Mouse (Mus musculus) kidney, adult 8-10 months (tissue): ENCODE measurements around the gene Gm49369.
A peak's percentile ranks its signal among the peaks of the same experiment; 100 is the strongest.
"Not testable (repeated sequence)": the region's sequence is repeated elsewhere in the genome, so short reads cannot be mapped to it uniquely, and the experiment has no call there.

Experiments used
- DNase-seq, 2 experiments: peaks; one replicate each; pipeline ENCODE4 v3.0.0; 2022

Gene Gm49369

DNA sequence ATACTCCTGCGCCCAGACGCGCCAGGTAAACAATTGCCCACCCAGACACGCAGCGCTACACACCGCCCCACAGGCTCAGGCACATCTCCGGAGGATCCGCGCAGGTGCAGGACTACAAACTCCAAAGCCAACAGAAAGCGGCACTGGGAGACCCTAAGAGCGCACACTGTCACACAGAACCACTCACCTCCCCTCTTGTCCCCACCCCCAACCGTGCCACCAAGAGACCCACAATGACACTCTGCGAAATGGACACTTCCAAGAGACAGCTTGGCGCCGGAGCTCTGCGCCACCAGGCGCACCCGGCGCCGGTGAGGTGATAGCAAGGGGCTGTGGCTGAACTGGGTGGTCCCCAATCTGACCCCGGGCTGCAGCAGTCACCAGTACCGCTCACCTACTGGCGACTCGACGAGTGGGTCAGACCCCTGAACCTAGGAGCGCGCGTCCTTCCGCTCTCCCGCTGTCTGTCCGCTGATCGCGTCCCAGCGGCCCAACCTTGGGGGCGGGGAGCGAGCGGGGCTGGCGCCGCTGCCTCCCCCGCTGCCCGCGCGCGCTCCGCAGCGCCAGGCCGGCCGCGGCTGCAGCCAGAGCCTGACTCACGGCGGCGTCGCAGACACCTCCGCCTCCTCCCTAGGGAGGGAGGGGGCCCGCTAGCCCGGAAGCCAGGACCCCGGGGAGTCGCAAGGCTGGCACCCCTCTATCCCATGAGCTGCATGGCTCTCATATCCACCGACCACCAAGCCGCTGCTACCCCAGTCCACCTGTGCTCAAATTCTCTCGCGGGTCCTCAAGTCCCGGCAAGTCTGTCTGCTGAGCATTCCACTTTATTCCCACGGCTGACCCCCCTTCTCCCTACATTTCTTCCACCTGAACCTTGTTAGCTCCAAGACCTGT lies 10.5 kb downstream of the Gm49369 start:
- no peak for DNase-seq

- DNase-seq = no peak
Measured at GRCm38 (mm10) chr7:142371398-142371767, 11.1 kb downstream of the Gm49369 start.

DNA sequence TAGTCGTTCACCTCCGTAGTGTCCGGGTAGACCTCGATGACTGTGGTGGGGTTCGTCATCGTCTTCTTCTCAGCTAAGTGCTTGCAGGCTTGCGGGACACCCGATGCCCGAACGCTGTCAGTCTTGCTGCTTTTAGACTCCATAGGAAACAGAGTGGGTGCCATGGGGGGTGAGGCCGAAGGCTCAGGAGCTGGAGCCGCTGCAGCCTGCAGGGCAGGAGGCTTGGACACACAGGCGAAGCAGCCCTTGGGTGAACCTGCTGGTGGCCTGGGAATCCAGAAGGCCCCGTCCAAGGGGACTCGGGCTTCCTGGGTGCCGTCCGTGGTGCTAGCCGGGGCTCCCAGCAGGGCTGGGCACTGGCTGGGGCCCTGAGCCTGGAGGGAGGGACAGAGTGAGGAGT lies 11.5 kb downstream of the Gm49369 start:
- no peak for DNase-seq

DNA sequence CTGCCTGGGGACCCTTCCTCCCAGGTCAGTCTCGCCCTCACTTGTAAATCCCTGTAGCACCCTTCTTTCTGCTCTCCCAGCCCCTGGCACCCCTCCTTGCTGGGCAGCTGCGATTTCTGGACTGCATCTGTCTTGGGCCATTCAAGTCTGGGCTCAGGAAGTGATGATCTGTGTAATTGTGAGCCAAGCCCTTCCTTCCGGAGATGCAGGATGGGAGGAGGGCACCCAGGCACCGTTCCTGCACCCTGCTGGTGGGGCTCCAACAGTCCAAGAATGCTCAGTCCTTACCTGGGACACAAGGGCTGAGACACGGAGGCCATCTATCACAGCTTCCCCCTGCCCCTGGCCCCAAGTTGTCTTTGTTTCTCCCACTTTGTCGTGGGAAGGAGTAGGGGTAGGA lies 12.6 kb downstream of the Gm49369 start:
- DNase-seq = no peak

GRCm38 (mm10) chr7:142368856-142369255 lies 13.6 kb downstream of the Gm49369 start:
- DNase-seq = no peak

GRCm38 (mm10) chr7:142363107-142363506 lies 19.4 kb downstream of the Gm49369 start:
- DNase-seq = no peak

DNA sequence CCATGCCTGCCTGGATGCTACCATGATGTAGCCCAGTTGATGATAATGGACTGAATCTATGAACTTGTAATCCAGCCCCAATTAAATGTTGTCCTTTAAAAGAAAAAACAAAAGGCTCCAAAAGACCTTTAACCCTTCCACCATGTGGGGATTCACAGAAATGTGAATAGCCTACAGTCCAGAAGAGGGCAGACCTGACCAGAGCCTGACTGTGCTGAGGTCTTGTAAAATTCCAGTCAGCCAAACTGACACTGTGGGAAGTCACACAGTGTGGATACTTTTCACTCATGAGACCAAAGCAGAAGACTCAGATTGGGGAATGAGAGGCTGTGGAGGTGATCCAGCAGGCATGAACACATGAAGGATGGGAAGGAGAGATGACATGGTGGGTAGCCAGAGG lies 21.7 kb downstream of the Gm49369 start:
- DNase-seq = no peak

DNA sequence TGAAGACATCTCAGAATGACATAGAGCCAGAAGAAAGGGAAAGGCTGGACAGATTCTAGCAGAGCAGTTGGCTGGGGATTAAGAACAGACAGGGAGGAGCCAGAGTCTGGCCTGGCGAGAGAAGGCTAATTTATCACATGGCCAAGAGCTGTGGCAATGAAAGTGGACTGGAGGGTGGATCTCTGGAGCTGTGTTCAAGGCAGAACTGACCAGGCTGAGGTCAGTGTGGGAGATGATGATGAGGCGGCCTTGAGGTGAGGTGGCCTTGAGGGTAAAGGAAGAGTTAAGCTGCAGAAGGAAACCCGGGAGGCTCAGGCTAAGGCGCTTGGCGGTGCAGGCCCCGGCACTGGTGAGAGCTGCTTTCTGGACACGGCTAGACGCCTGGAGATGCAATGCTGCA lies 23.3 kb downstream of the Gm49369 start:
- no peak for DNase-seq

DNA sequence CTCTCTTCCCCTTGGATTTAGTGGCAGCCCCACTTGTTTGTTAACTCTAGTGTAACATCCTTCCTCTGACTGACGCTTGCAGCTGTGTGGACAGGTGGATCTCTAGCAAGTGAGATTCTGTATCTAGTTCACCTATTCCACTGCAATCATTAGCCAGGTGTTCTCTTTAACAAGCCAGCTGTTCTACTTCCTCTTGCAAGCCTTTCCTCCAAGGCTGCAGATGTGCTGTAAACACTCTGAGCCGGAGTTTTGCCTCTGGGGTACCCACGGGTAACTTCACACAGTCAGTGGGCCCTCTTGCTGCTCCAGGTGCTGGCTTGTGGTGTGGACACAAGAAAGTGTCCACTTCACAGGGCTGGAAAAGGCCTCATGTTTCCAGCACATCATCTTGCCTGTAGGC lies 24.9 kb downstream of the Gm49369 start:
- DNase-seq = no peak

GRCm38 (mm10) chr7:142354661-142355233 lies 27.7 kb downstream of the Gm49369 start:
- no peak for DNase-seq

DNA sequence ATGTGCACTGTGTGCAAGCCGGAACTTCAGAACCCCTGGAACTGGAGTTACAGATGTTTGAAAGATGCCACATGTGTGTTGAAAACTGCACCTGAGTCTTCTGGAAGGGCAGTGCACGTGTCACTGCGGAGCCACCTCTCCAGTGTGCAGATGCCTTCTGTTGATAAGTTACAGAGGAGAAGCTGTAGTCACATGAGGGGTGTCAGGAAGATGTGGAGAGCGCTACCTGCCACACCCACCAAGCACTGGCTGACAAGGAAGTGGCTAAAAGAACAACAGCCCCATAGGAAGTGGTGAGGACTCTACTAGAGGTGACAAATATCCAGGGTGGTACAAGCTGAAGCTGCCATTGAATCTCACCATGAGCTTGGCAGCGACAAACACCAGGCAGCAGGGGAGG lies 28.6 kb downstream of the Gm49369 start:
- no peak for DNase-seq

- DNase-seq = no peak
Measured at GRCm38 (mm10) chr7:142351569-142351968, 30.9 kb downstream of the Gm49369 start.

DNA sequence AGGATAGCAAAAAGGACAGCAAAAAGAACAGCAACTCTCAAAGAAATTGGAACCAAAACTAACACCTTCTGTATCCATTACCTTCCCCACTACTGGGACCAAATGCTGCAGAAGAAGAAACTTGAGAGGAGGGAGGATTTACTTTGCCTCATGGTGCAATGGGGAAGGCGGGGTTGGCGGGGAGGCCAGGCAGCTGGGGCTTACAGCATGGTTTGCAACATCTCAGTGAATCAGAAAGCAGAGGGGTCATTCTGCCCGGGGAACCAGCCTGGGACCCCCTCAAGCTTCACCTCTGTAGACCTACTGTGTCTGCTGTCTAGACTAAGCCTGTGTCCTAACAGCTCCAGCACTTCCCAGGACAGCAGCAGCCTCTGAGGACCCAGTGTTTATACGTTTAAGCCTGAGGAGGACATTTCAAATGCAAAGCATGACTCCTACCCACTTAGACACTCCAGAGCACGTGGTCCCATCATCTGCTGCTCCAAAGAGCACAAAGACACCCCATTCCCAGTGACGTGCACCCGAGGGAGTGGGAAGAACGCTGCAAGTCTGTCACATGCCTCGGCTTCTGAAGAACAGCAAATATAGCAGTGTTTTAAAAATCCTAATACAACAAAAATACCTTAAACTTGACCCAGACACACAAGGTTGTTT lies 33.0 kb downstream of the Gm49369 start:
- DNase-seq = no peak

DNA sequence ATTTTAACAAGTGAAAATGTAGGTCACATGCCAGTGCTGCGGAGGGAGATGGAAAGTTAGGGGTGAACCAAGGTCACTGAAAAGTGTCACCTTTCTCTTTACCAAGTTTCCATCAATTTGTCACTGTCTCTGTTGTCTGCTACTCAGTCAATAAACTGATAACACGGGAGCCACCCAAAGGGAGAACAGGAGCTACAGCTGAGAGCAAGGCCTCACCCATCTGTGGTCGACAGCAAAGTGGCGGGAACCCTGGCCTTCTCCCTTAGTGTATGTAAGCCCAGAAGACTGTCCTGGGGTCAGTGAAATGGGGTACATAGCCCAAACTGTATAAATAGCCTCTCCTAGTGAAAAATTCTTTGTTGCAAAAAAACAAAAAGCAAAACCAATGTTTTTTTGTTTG lies 34.9 kb downstream of the Gm49369 start:
- no peak for DNase-seq

- no peak for DNase-seq
Measured at GRCm38 (mm10) chr7:142342247-142342640, 40.2 kb downstream of the Gm49369 start.

DNA sequence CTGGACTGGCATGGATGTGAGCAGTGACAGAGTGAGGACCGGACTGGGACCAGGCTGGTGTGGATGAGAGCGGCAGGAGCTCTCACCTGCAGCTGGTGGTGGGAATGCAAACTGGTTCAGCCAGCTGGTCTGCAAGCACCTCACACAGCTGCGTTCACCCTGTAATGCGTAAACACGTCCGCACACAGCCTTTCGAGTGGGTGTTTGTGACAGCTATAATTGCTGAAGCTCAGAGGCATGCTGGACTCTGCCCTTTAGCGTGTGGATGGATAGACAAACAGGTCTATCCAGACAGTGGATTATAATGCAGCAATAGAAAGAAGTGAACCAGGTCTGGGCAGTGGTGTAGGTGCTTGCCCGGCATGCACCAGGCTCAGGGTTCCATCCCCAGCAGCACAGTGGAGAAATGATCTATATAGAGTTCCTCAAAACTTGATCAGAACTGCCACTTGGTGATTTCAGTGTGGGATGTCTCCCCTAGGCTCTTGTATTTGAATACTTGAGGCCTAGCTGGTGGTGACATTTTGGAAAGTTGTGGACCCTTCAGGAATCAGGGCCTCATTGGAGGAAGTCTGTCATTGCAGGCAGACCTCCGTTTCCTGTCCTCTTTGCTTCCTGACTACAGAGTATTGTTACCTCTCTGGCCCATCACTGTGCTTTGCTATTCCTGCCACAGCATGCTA lies 40.8 kb downstream of the Gm49369 start:
- DNase-seq = no peak

- DNase-seq = no peak
Measured at GRCm38 (mm10) chr7:142340269-142340970, 42.0 kb downstream of the Gm49369 start.

DNA sequence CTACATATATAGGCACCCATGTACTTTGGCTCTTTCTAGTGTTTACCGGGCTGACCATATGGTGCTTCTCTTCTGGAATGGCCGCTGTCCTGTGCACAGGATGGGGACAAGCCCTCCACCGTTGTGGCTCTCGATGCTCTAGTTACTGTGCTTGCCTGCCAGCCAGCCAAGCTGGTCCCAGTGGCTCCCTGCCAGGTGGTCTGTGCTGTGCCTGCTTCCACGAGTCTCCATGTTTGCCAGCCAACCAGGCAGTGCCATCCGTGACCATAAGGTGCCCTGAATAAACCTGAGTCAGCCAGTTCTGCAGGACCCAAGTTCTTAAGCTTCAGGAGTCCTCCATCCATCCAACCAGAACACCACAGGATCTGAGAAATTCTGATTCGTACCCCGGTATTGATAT lies 47.3 kb downstream of the Gm49369 start:
- no peak for DNase-seq

DNA sequence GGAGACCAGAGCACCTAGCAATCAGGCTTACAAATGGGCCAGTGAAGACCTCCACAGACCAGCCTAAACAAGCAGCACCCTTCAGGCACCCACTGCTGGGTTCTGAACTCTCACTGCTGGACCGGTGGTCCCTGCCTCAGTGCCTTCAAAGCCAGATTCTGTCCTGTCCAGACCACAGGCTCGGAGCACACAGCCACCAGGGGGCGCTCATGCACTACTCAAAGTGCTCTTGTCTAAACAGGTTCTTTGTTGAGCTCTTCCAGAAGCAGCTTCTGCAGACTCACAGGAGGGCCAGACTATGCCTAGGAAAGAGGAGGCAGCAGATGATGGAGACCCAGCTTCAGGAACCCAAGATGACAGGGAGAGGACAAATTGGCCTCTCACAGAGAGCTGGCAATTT lies 48.2 kb downstream of the Gm49369 start:
- DNase-seq = peak; percentile 51 to 83

DNA sequence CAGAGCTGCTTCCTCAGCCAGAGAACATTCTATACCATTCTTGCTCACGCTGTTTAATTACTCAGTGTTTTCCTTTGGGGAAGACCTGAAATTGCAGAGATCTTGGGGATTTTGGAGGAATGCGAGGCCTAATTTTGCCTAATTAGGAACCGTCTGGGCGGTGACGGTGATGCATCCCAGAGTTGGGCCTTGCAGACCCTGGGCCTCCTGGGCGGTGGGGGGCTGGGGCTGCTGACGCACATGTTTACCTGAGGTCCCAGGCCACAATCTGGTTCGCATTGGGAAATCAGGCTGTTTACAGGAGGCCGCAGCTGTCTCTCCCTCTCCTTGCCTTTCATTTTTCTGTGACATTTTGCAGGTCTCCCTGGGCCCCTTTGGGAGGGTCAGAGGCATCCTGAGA lies 49.7 kb downstream of the Gm49369 start:
- not testable (repeated sequence) for DNase-seq

GRCm38 (mm10) chr7:142331281-142331680 lies 51.2 kb downstream of the Gm49369 start:
- no peak for DNase-seq

DNA sequence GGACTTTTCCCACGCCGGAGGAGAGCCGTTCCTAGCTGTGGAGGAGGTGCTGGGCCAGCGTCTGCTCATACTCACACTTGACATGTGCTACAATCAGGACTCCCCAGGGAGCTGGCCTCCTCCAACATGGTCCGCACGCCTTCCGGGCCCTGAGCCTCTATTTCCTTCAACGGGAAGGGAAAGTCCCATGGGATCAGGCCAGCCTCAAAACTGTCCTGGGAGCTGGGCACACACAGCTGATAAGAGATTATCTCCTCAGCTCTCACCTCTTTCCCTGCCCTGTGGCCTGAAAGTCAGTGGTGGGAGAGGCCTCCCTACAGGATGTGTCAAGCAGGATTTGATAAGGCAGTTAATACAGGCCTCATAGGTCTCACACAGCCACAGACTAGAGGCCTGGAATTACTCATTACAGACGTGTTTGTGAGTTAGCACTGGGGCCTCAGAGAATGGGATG lies 52.2 kb downstream of the Gm49369 start:
- peak; percentile 68 to 73 for DNase-seq

DNA sequence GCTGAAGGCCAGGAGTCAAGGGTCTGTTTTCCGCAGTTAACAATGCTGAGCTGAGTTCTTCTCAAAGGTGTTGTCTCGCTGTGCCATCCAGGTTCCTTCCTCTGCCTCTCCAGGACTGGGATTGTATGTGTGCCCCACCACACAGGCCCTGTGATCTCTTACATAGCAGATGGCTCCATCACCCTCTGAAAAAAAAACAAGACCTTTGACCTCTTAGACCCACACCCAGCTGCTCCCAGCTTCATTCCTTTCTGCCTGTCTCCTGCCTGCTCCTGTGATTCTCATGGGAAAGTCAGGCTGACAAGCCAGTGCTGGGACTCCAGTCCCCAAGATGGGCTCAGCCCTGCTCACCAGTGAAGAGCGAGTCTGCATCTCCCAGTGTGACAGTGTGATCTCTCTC lies 54.0 kb downstream of the Gm49369 start:
- no peak for DNase-seq
